ENCODE assay signal across 21 mouse cellular contexts in genomic region chr13:98210137-98210536, GRCm38 (mm10). TPM values are rescaled to one million over a fixed set of nuclear protein-coding genes. Genes with fewer than 3 reads are reported as not detected.
DNase-seq lines count a peak whose midpoint lies in the region; ATAC-seq and TF ChIP-seq lines count a peak whose summit lies in the region.
"Had no signal": no experiment of that assay in that cellular context is flagged by ENCODE, and none has a peak within 500 bp of the region (broad histone marks: within the 10 kb centered on the region; RNA-seq: fewer than 3 reads in every experiment).

No protein-coding gene starts in this region.

- no peak overlapping the region for H3K9ac ChIP-seq in heart, embryonic 12.5 days
- no peak overlapping the region for H3K9ac ChIP-seq in midbrain, embryonic 11.5 days (ENCODE audit: low read length)

- H3K27me3 ChIP-seq in heart, embryonic 12.5 days (replicated peaks): 0 out of 2 replicates have a peak, but pooled peaks cover 7% of the 10 kb centered on the region
- peaks cover 3% of the 10 kb centered on the region for H3K27me3 ChIP-seq in midbrain, embryonic 11.5 days (ENCODE audit: control insufficient read depth, insufficient read depth, low read length)
- H3K27me3 ChIP-seq in midbrain, embryonic 10.5 days (ENCODE audit: low read depth, poor library complexity, severe bottlenecking): peaks cover 21% of the 10 kb centered on the region

- DNase-seq in heart, adult 11 months: peak; percentile 82
- no peak for DNase-seq in layer of hippocampus, adult 2 months (ENCODE audit: low spot score in 2 of 2)
- no peak for DNase-seq in layer of hippocampus, adult 18-20 months (ENCODE audit: low spot score in 2 of 2)
- DNase-seq in midbrain, embryonic 11.5 days (ENCODE audit: low spot score, missing footprints): peak; percentile 61
- no peak for DNase-seq in midbrain, embryonic 10.5 days (ENCODE audit: low spot score)
- DNase-seq: adrenal gland, adult 2 months; adrenal gland, adult 8-10 months; adrenal gland, postnatal 10 days; adrenal gland, postnatal 14 days; adrenal gland, postnatal 25 days; adrenal gland, postnatal 36 days; B cell, adult 2 months; cerebellum, adult 11 months; cerebellum, adult 11-12 months; cerebellum, adult 18-20 months had no signal

- 0 out of 2 replicates have a peak, but pooled peaks have one; percentile 15 for TF ChIP-seq CTCF in layer of hippocampus, adult 2 months (conservative IDR thresholded peaks at IDR 0.05)

- no peak overlapping the region for H3K4me3 ChIP-seq in heart, embryonic 12.5 days
- no peak overlapping the region for H3K4me3 ChIP-seq in layer of hippocampus, adult 2 months
- H3K4me3 ChIP-seq in midbrain, embryonic 11.5 days (ENCODE audit: low read depth, low read length): no peak overlapping the region
- no peak overlapping the region for H3K4me3 ChIP-seq in midbrain, embryonic 10.5 days

- WGBS in heart, embryonic 12.5 days: 82% methylated on average over 7 of the region's 7 CpGs
- WGBS in midbrain, embryonic 11.5 days: 87% methylated on average over 7 of the region's 7 CpGs
- 88% methylated on average over 7 of the region's 7 CpGs for WGBS in midbrain, embryonic 10.5 days

- no peaks in the 10 kb centered on the region for H3K9me3 ChIP-seq in heart, embryonic 12.5 days (replicated peaks)
- H3K9me3 ChIP-seq in midbrain, embryonic 11.5 days (ENCODE audit: control insufficient read depth, low read length): no peaks in the 10 kb centered on the region
- no peaks in the 10 kb centered on the region for H3K9me3 ChIP-seq in midbrain, embryonic 10.5 days (replicated peaks)
- H3K9me3 ChIP-seq: G1E had no signal

- no peak overlapping the region for H3K4me2 ChIP-seq in heart, embryonic 12.5 days
- no peak overlapping the region for H3K4me2 ChIP-seq in midbrain, embryonic 11.5 days

- H3K4me1 ChIP-seq in heart, embryonic 12.5 days (replicated peaks): peaks cover 5% of the 10 kb centered on the region
- peaks cover 3% of the 10 kb centered on the region; the same call in 1 of the 2 replicates for H3K4me1 ChIP-seq in midbrain, embryonic 11.5 days (ENCODE audit: control insufficient read depth, insufficient read depth, low read length)
- peaks cover 21% of the 10 kb centered on the region for H3K4me1 ChIP-seq in midbrain, embryonic 10.5 days

- no peak overlapping the region for H3K27ac ChIP-seq in heart, embryonic 12.5 days (ENCODE audit: poor library complexity, severe bottlenecking)
- no peak overlapping the region for H3K27ac ChIP-seq in layer of hippocampus, adult 2 months
- H3K27ac ChIP-seq in midbrain, embryonic 11.5 days (ENCODE audit: low read depth, low read length): no peak overlapping the region
- H3K27ac ChIP-seq in midbrain, embryonic 10.5 days (replicated peaks): no peak overlapping the region

- no peak for ATAC-seq in heart, embryonic 12.5 days (ENCODE audit: insufficient number of reproducible peaks, low FRiP score)
- ATAC-seq in midbrain, embryonic 11.5 days (ENCODE audit: low FRiP score): no peak
- ATAC-seq: activated CD4-positive, CD25-positive, alpha-beta regulatory T cell, adult 4 months; CD4-positive, CD25-positive, alpha-beta regulatory T cell, adult 4 months; Patski had no signal

- H3K36me3 ChIP-seq in heart, embryonic 12.5 days: no peaks in the 10 kb centered on the region
- H3K36me3 ChIP-seq in midbrain, embryonic 11.5 days (ENCODE audit: control insufficient read depth, insufficient read depth, low read length): no peaks in the 10 kb centered on the region
- H3K36me3 ChIP-seq in midbrain, embryonic 10.5 days: no peaks in the 10 kb centered on the region
- H3K36me3 ChIP-seq: G1E had no signal

RNA-seq across cellular contexts. Expression of gene Arhgef28, which starts 3.9 kb away (rescaled TPM):
- 12.6 and 13.4 TPM in 2 replicates for polyA plus RNA-seq in heart, embryonic 12.5 days (2016; fragmentation: Nextera tagmentation; extraction: Ambion mirVana)
- total RNA-seq in layer of hippocampus, adult 2 months (2021): 100 to 1,000 TPM; 103 to 110 TPM
- total RNA-seq in layer of hippocampus, adult 18-20 months (2021): 100 to 1,000 TPM in 1 of 2 experiments, 10 to 100 TPM in 1; 94.9 to 103 TPM
- polyA plus RNA-seq in midbrain, embryonic 11.5 days (2014; fragmentation: Nextera tagmentation; extraction: Ambion mirVana): 6.7 and 7.7 TPM in 2 replicates
- polyA plus RNA-seq in midbrain, embryonic 10.5 days (2016; fragmentation: Nextera tagmentation; extraction: Ambion mirVana): 8.9 and 10.0 TPM in 2 replicates
- total RNA-seq: MEL had no signal
- polyA plus RNA-seq: G1E had no signal

RNA-seq across cellular contexts. Expression of gene Utp15, which starts 52.7 kb away (rescaled TPM):
- 19.2 and 19.7 TPM in 2 replicates for polyA plus RNA-seq in heart, embryonic 12.5 days (2016; fragmentation: Nextera tagmentation; extraction: Ambion mirVana)
- total RNA-seq in layer of hippocampus, adult 2 months (2021): 10 to 100 TPM; 21.5 to 22.5 TPM
- total RNA-seq in layer of hippocampus, adult 18-20 months (2021): 10 to 100 TPM; 22.3 to 23.2 TPM
- 40.4 and 42.9 TPM in 2 replicates for polyA plus RNA-seq in midbrain, embryonic 11.5 days (2014; fragmentation: Nextera tagmentation; extraction: Ambion mirVana)
- 41.9 and 46.8 TPM in 2 replicates for polyA plus RNA-seq in midbrain, embryonic 10.5 days (2016; fragmentation: Nextera tagmentation; extraction: Ambion mirVana)

RNA-seq across cellular contexts. Expression of gene Ankra2, which starts 52.7 kb away (rescaled TPM):
- polyA plus RNA-seq in heart, embryonic 12.5 days (2016; fragmentation: Nextera tagmentation; extraction: Ambion mirVana): 16.1 and 18.5 TPM in 2 replicates
- total RNA-seq in layer of hippocampus, adult 2 months (2021): 10 to 100 TPM; 50.0 to 50.4 TPM
- total RNA-seq in layer of hippocampus, adult 18-20 months (2021): 10 to 100 TPM; 49.1 to 50.0 TPM
- polyA plus RNA-seq in midbrain, embryonic 11.5 days (2014; fragmentation: Nextera tagmentation; extraction: Ambion mirVana): 40.6 and 41.9 TPM in 2 replicates
- polyA plus RNA-seq in midbrain, embryonic 10.5 days (2016; fragmentation: Nextera tagmentation; extraction: Ambion mirVana): 17.7 and 23.3 TPM in 2 replicates

Comparison
In these comparisons a context has a peak if more than half of its experiments do, and no peak if none do; other contexts are left out.
1. DNase-seq: peak in heart, adult 11 months (single experiment) and midbrain, embryonic 11.5 days (single experiment); none in layer of hippocampus, adult 2 months (0 of 2), layer of hippocampus, adult 18-20 months (0 of 2) and midbrain, embryonic 10.5 days (single experiment).